Mouse (Mus musculus): Measurements from ENCODE around the gene Rap2a. TPM values are rescaled to one million over a fixed set of nuclear protein-coding genes. Genes with fewer than 3 reads are reported as not detected.

The Rap2a gene
- polyA plus RNA-seq, 2 experiments = 16.4 to 20.9 TPM

DNA sequence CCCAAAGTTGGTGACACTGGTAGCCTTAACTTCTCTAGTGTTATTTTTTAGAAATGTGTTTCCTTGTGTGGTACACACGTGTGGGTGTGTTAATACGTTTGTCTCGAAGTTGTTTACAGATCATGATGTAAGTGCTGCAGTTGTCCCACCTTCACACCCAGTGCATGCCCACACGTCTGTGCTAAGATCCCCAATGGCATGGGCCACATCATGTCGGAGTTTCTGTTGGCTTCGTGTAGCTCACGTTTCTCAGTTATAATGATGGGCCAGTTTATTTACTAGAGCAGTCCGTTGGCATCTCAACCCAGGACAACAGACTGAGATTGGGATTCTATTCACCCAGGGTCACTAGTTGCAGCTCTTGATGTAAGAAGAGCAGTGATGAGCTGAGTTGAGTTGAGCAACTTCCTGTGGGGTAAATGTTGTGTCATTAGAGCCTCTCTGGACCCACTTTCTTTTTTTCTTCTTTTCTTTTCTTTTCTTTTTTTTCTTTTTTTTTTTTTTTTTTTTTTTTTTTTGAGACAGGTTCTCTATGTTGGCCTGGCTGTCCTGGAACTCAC, 2.2 kb downstream of the Rap2a start:
- no peak overlapping the region for H3K9ac ChIP-seq (ENCODE audit: low read depth, low read length, severe bottlenecking)
- H3K27me3 ChIP-seq (ENCODE audit: control insufficient read depth, insufficient read depth, low read length) = no peaks in the 10 kb centered on the region
- no peak overlapping the region for H3K4me3 ChIP-seq (replicated peaks; ENCODE audit: low read length)
- H3K9me3 ChIP-seq (ENCODE audit: control insufficient read depth, low read length) = no peaks in the 10 kb centered on the region
- peaks cover 8% of the 10 kb centered on the region; the same call in 1 of the 2 replicates for H3K4me1 ChIP-seq (ENCODE audit: control insufficient read depth, insufficient read depth, low read length)
- TF ChIP-seq POLR2A (IDR thresholded peaks at IDR 0.05; ENCODE audit: borderline replicate concordance, extremely low read depth, insufficient read depth, insufficient read length) = no peak
- no peak for ATAC-seq (ENCODE audit: low FRiP score, low read depth)
- H3K4me2 ChIP-seq (replicated peaks; ENCODE audit: low read depth, low read length, severe bottlenecking) = 0 out of 2 replicates have a peak overlapping the region, but pooled peaks have one; percentile 6
- WGBS = 82% methylated on average over 8 of the region's 8 CpGs
- no peak for DNase-seq (ENCODE audit: low spot score)
- H3K36me3 ChIP-seq (ENCODE audit: control insufficient read depth, insufficient read depth, low read length) = no peaks in the 10 kb centered on the region
- no peak overlapping the region for H3K27ac ChIP-seq (replicated peaks; ENCODE audit: low read depth, low read length)

DNA sequence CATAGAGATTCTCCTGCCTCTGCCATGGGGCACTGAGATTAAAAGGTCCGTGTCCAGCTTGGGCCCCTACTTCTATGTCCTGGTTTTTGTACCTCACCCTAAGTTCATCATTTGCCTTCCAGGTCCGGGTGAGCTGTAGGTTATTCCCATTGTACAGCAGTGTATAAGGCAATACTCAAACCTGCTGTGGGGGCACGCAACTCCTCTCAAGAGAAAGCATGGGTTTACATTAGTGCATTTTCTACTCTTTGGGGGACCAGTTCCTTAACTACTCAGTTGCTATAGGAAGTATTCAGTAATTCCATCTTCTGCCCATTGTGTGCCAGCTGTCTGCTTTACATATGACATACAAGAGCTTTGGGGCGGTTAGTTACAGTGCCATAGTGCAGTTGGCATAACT, 2.7 kb downstream of the Rap2a start:
- no peak overlapping the region for H3K27ac ChIP-seq (replicated peaks; ENCODE audit: low read depth, low read length)
- no peak for TF ChIP-seq POLR2A (IDR thresholded peaks at IDR 0.05; ENCODE audit: borderline replicate concordance, extremely low read depth, insufficient read depth, insufficient read length)
- H3K9ac ChIP-seq (ENCODE audit: low read depth, low read length, severe bottlenecking) = no peak overlapping the region
- H3K4me1 ChIP-seq (ENCODE audit: control insufficient read depth, insufficient read depth, low read length) = peaks cover 8% of the 10 kb centered on the region; the same call in 1 of the 2 replicates
- WGBS = 96% methylated on average over 4 of the region's 4 CpGs
- H3K9me3 ChIP-seq (ENCODE audit: control insufficient read depth, low read length) = no peaks in the 10 kb centered on the region
- no peak overlapping the region for H3K4me3 ChIP-seq (replicated peaks; ENCODE audit: low read length)
- ATAC-seq (ENCODE audit: low FRiP score, low read depth) = no peak
- DNase-seq (ENCODE audit: low spot score) = no peak
- H3K4me2 ChIP-seq (replicated peaks; ENCODE audit: low read depth, low read length, severe bottlenecking) = no peak overlapping the region
- H3K27me3 ChIP-seq (ENCODE audit: control insufficient read depth, insufficient read depth, low read length) = no peaks in the 10 kb centered on the region
- H3K36me3 ChIP-seq (ENCODE audit: control insufficient read depth, insufficient read depth, low read length) = no peaks in the 10 kb centered on the region

DNA sequence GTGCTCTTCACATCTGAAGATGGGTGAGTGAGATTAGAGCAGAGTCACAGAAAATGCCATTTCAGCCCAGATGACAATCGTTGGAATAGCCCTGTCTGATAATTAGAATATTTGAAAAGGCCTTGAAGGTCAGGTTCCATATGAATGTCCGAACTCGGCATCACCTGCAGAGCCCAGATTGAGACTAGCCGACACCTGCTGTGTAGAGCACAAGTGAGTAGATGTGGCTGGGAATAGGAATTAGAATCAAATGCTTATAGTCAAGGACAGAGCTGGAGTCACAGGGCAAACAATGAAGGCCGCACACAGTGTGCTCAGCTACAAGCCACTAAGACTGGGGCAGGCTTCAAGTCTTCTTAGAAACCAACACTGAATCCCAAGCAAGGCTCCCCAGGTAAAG, 6.3 kb downstream of the Rap2a start:
- DNase-seq (ENCODE audit: low spot score) (no peak), ATAC-seq (ENCODE audit: low FRiP score, low read depth) (no peak)
- WGBS = 93% methylated on average over 5 of the region's 5 CpGs
- Histone ChIP-seq H3K4me3 (replicated peaks; ENCODE audit: low read length) (no peak overlapping the region), H3K36me3 (ENCODE audit: control insufficient read depth, insufficient read depth, low read length) (no peaks in the 10 kb centered on the region), H3K9ac (ENCODE audit: low read depth, low read length, severe bottlenecking) (no peak overlapping the region), H3K27me3 (ENCODE audit: control insufficient read depth, insufficient read depth, low read length) (no peaks in the 10 kb centered on the region), H3K4me2 (replicated peaks; ENCODE audit: low read depth, low read length, severe bottlenecking) (no peak overlapping the region), H3K27ac (replicated peaks; ENCODE audit: low read depth, low read length) (no peak overlapping the region), H3K9me3 (ENCODE audit: control insufficient read depth, low read length) (no peaks in the 10 kb centered on the region), H3K4me1 (ENCODE audit: control insufficient read depth, insufficient read depth, low read length) (0 out of 2 replicates have a peak, but pooled peaks cover 8% of the 10 kb centered on the region)
- no peak for TF ChIP-seq POLR2A (IDR thresholded peaks at IDR 0.05; ENCODE audit: borderline replicate concordance, extremely low read depth, insufficient read depth, insufficient read length)

DNA sequence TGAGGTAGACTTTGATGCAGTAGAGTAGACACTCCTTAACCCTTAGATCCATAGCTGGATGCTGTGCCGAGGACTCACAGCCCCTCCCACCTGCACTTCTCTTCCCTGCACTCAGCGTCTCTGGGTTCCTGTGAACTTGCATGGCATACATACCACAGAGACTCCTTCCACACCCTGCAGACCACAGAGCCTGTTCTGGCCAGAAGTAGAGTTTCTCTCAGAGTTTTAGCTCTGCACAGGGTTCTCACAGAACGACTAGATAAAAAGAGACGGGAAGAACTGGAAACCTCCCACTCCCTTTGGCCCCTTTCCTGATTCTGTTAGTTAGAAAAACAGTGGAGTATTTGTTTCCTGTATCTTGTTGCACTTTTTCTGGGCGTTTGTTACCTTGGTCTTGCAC, 18.0 kb downstream of the Rap2a start:
- Histone ChIP-seq H3K27me3 (ENCODE audit: control insufficient read depth, insufficient read depth, low read length) (no peaks in the 10 kb centered on the region), H3K36me3 (ENCODE audit: control insufficient read depth, insufficient read depth, low read length) (peaks cover 4% of the 10 kb centered on the region; the same call in 1 of the 2 replicates), H3K4me1 (ENCODE audit: control insufficient read depth, insufficient read depth, low read length) (no peaks in the 10 kb centered on the region; the same call in 1 of the 2 replicates), H3K4me2 (replicated peaks; ENCODE audit: low read depth, low read length, severe bottlenecking) (no peak overlapping the region), H3K9me3 (ENCODE audit: control insufficient read depth, low read length) (no peaks in the 10 kb centered on the region), H3K4me3 (replicated peaks; ENCODE audit: low read length) (no peak overlapping the region), H3K27ac (replicated peaks; ENCODE audit: low read depth, low read length) (no peak overlapping the region), H3K9ac (ENCODE audit: low read depth, low read length, severe bottlenecking) (no peak overlapping the region)
- ATAC-seq (ENCODE audit: low FRiP score, low read depth) = no peak
- TF ChIP-seq POLR2A (IDR thresholded peaks at IDR 0.05; ENCODE audit: borderline replicate concordance, extremely low read depth, insufficient read depth, insufficient read length) = no peak
- WGBS = 54% methylated on average over 5 of the region's 5 CpGs
- no peak for DNase-seq (ENCODE audit: low spot score)

DNA sequence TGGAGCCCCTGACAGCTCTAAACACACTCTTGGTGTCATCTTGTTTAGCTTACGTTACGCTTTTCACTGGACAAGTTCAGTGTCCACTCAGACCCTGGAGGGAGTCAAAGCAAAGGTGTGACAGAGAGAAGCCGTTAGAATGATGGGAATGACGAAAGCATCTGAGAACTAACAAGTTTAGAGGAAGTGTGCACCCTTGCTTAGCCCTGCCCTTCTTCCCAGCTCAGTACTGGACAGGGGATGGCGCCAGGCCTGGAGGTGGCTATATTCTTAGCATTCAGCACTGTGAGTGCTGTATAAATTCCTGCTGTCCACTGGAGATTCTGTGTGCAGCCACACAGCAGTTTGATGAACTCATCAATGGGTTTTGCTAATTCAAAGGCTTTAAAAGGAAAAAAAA, 18.6 kb downstream of the Rap2a start:
- DNase-seq (ENCODE audit: low spot score) = no peak
- Histone ChIP-seq H3K9me3 (ENCODE audit: control insufficient read depth, low read length) (no peaks in the 10 kb centered on the region), H3K27ac (replicated peaks; ENCODE audit: low read depth, low read length) (no peak overlapping the region), H3K4me1 (ENCODE audit: control insufficient read depth, insufficient read depth, low read length) (no peaks in the 10 kb centered on the region; the same call in 1 of the 2 replicates), H3K36me3 (ENCODE audit: control insufficient read depth, insufficient read depth, low read length) (peaks cover 7% of the 10 kb centered on the region; the same call in 1 of the 2 replicates), H3K27me3 (ENCODE audit: control insufficient read depth, insufficient read depth, low read length) (no peaks in the 10 kb centered on the region), H3K4me2 (replicated peaks; ENCODE audit: low read depth, low read length, severe bottlenecking) (no peak overlapping the region), H3K9ac (ENCODE audit: low read depth, low read length, severe bottlenecking) (no peak overlapping the region), H3K4me3 (replicated peaks; ENCODE audit: low read length) (no peak overlapping the region)
- no peak for TF ChIP-seq POLR2A (IDR thresholded peaks at IDR 0.05; ENCODE audit: borderline replicate concordance, extremely low read depth, insufficient read depth, insufficient read length)
- no peak for ATAC-seq (ENCODE audit: low FRiP score, low read depth)
- 83% methylated on average over 5 of the region's 5 CpGs for WGBS
